Mouse (Mus musculus) intestine, embryonic 16.5 days (tissue): Measurements from ENCODE around the gene Rfx4. TPM values are rescaled to one million over a fixed set of nuclear protein-coding genes. Genes with fewer than 3 reads are reported as not detected.
A peak's percentile ranks its signal among the peaks of the same experiment; 100 is the strongest.

Source experiments
- ATAC-seq: fragments of 200-750 bp; cut with Nextera tagmentation; 2 replicates; pipeline ENCODE4 v1.8.0; 2017; ENCODE audit warnings: moderate TSS enrichment, moderate library complexity
- H3K27ac ChIP-seq: fragments of 300-500 bp; sonication (generic); 2 replicates; pipeline ENCODE4 v1.5.1; 2014; ENCODE audit warnings: mild to moderate bottlenecking, low read length
- H3K27me3 ChIP-seq: fragments of 300-500 bp; sonication (generic); replicated peaks from 2 replicates; pipeline ENCODE4 v1.6.1; 2014; ENCODE audit warnings: low read length, control low read depth, mixed read lengths; ENCODE audit not compliant: control insufficient read depth, insufficient read depth
- H3K36me3 ChIP-seq: fragments of 300-500 bp; sonication (generic); 2 replicates; pipeline ENCODE4 v1.6.1; 2014; ENCODE audit warnings: low read length, control low read depth; ENCODE audit not compliant: control insufficient read depth, insufficient read depth
- H3K4me1 ChIP-seq: fragments of 300-500 bp; sonication (generic); 2 replicates; pipeline ENCODE4 v1.6.1; 2014; ENCODE audit warnings: low read length, control low read depth, mixed read lengths; ENCODE audit not compliant: control insufficient read depth, insufficient read depth
- H3K4me2 ChIP-seq: fragments of 300-500 bp; sonication (generic); 2 replicates; pipeline ENCODE4 v1.6.1; 2014; ENCODE audit warnings: low read depth, low read length, control low read depth
- H3K4me3 ChIP-seq: fragments of 300-500 bp; sonication (generic); 2 replicates; pipeline ENCODE4 v1.5.1; 2014; ENCODE audit warnings: mild to moderate bottlenecking, low read length
- H3K9ac ChIP-seq: fragments of 300-500 bp; sonication (generic); 2 replicates; pipeline ENCODE4 v1.6.1; 2014; ENCODE audit warnings: low read depth, low read length
- H3K9me3 ChIP-seq: fragments of 300-500 bp; sonication (generic); 2 replicates; pipeline ENCODE4 v1.6.1; 2016; ENCODE audit warnings: low read length, control low read depth; ENCODE audit not compliant: control insufficient read depth
- WGBS: fragments of 180-500 bp; shearing (Covaris S2); extraction: QIAGEN DNeasy Blood & Tissue Kit; methylation state at CpG from one replicate; pipeline ENCODE4 v1.1.7; 2014; 5-methylcytosine and 5-hydroxymethylcytosine counted together
- polyA plus RNA-seq: library from polyadenylated mRNA; unstranded; fragments of >200 nt; fragmentation: Nextera tagmentation; extraction: Ambion mirVana; gene quantifications from 2 replicates; pipeline ENCODE4 v1.2.1, GENCODE M21; 2015

Gene Rfx4
- polyA plus RNA-seq, 1 experiment from 2014 or later = not detected

GRCm38 (mm10) chr10:84926885-84927284 lies 171.0 kb downstream of the Rfx4 start:
- Histone ChIP-seq H3K4me3 (no peak overlapping the region), H3K9me3 (no peaks in the 10 kb centered on the region), H3K27me3 (no peaks in the 10 kb centered on the region), H3K27ac (no peak overlapping the region), H3K36me3 (0 out of 2 replicates have a peak, but pooled peaks cover 2% of the 10 kb centered on the region), H3K9ac (no peak overlapping the region), H3K4me1 (0 out of 2 replicates have a peak, but pooled peaks cover 12% of the 10 kb centered on the region), H3K4me2 (no peak overlapping the region)
- WGBS = 80% methylated on average over 4 of the region's 4 CpGs
- no peak for ATAC-seq

- Histone ChIP-seq H3K27ac (no peak overlapping the region), H3K4me2 (no peak overlapping the region), H3K9ac (no peak overlapping the region), H3K9me3 (no peaks in the 10 kb centered on the region), H3K27me3 (no peaks in the 10 kb centered on the region), H3K4me1 (0 out of 2 replicates have a peak, but pooled peaks cover 12% of the 10 kb centered on the region), H3K4me3 (no peak overlapping the region), H3K36me3 (0 out of 2 replicates have a peak, but pooled peaks cover 2% of the 10 kb centered on the region)
- ATAC-seq = no peak
- WGBS = 86% methylated on average over 4 of the region's 4 CpGs
Observed at GRCm38 (mm10) chr10:84928465-84928864, 172.6 kb downstream of the Rfx4 start.

- Histone ChIP-seq H3K4me1 (0 out of 2 replicates have a peak, but pooled peaks cover 4% of the 10 kb centered on the region), H3K9me3 (no peaks in the 10 kb centered on the region), H3K9ac (no peak overlapping the region), H3K27ac (no peak overlapping the region), H3K36me3 (no peaks in the 10 kb centered on the region), H3K4me3 (no peak overlapping the region), H3K27me3 (no peaks in the 10 kb centered on the region), H3K4me2 (no peak overlapping the region)
- 86% methylated on average over 7 of the region's 7 CpGs for WGBS
- no peak for ATAC-seq
Observed at GRCm38 (mm10) chr10:84935553-84936209, 179.8 kb downstream of the Rfx4 start.

- no peaks in the 10 kb centered on the region for H3K36me3 ChIP-seq
- no peaks in the 10 kb centered on the region for H3K27me3 ChIP-seq
- no peak overlapping the region for H3K27ac ChIP-seq
- H3K4me1 ChIP-seq = 0 out of 2 replicates have a peak, but pooled peaks cover 1% of the 10 kb centered on the region
- no peak overlapping the region for H3K4me2 ChIP-seq
- H3K9me3 ChIP-seq = no peaks in the 10 kb centered on the region
- no peak overlapping the region for H3K9ac ChIP-seq
- no peak overlapping the region for H3K4me3 ChIP-seq
- ATAC-seq = no peak
- 59% methylated on average over 4 of the region's 4 CpGs for WGBS
Observed at GRCm38 (mm10) chr10:84936832-84937515, 181.1 kb downstream of the Rfx4 start.

- 83% methylated on average over 14 of the region's 14 CpGs for WGBS
- Histone ChIP-seq H3K4me1 (no peaks in the 10 kb centered on the region), H3K27me3 (no peaks in the 10 kb centered on the region), H3K9ac (no peak overlapping the region), H3K27ac (no peak overlapping the region), H3K4me3 (no peak overlapping the region), H3K4me2 (no peak overlapping the region), H3K36me3 (no peaks in the 10 kb centered on the region), H3K9me3 (no peaks in the 10 kb centered on the region)
- no peak for ATAC-seq
Observed at GRCm38 (mm10) chr10:84938094-84938820, 182.4 kb downstream of the Rfx4 start.

- 76% methylated on average over 5 of the region's 5 CpGs for WGBS
- H3K27me3 ChIP-seq = no peaks in the 10 kb centered on the region
- no peaks in the 10 kb centered on the region for H3K4me1 ChIP-seq
- H3K4me2 ChIP-seq = no peak overlapping the region
- H3K9ac ChIP-seq = no peak overlapping the region
- no peak overlapping the region for H3K4me3 ChIP-seq
- no peak for ATAC-seq
- H3K27ac ChIP-seq = no peak overlapping the region
- no peaks in the 10 kb centered on the region for H3K9me3 ChIP-seq
- no peaks in the 10 kb centered on the region for H3K36me3 ChIP-seq
Observed at GRCm38 (mm10) chr10:84938886-84939285, 183.0 kb downstream of the Rfx4 start.

- H3K36me3 ChIP-seq = no peaks in the 10 kb centered on the region
- 68% methylated on average over 1 of the region's 1 CpGs for WGBS
- no peak overlapping the region for H3K9ac ChIP-seq
- H3K4me2 ChIP-seq = no peak overlapping the region
- H3K4me1 ChIP-seq = no peaks in the 10 kb centered on the region
- H3K4me3 ChIP-seq = no peak overlapping the region
- H3K27ac ChIP-seq = no peak overlapping the region
- no peaks in the 10 kb centered on the region for H3K9me3 ChIP-seq
- H3K27me3 ChIP-seq = no peaks in the 10 kb centered on the region
- ATAC-seq = no peak
Observed at GRCm38 (mm10) chr10:84940356-84940755, 184.5 kb downstream of the Rfx4 start.

- no peak overlapping the region for H3K4me2 ChIP-seq
- no peaks in the 10 kb centered on the region for H3K27me3 ChIP-seq
- H3K9ac ChIP-seq = no peak overlapping the region
- no peak overlapping the region for H3K4me3 ChIP-seq
- no peak for ATAC-seq
- 95% methylated on average over 3 of the region's 3 CpGs for WGBS
- no peaks in the 10 kb centered on the region for H3K9me3 ChIP-seq
- 0 out of 2 replicates have a peak, but pooled peaks cover 7% of the 10 kb centered on the region for H3K36me3 ChIP-seq
- peaks cover 11% of the 10 kb centered on the region for H3K4me1 ChIP-seq
- no peak overlapping the region for H3K27ac ChIP-seq
Observed at GRCm38 (mm10) chr10:84945692-84946091, 189.8 kb downstream of the Rfx4 start.

GRCm38 (mm10) chr10:84948970-84949683 lies 193.3 kb downstream of the Rfx4 start:
- Histone ChIP-seq H3K9me3 (no peaks in the 10 kb centered on the region), H3K27me3 (no peaks in the 10 kb centered on the region), H3K4me1 (peaks cover 11% of the 10 kb centered on the region), H3K9ac (no peak overlapping the region), H3K4me3 (no peak overlapping the region), H3K36me3 (0 out of 2 replicates have a peak, but pooled peaks cover 7% of the 10 kb centered on the region), H3K27ac (no peak overlapping the region), H3K4me2 (no peak overlapping the region)
- ATAC-seq = 0 out of 2 replicates have a peak, but pooled peaks have one; percentile 26
- WGBS = 40% methylated on average over 8 of the region's 8 CpGs
